Mouse (Mus musculus) stomach, adult 2 months (tissue): ENCODE results near the gene Ppfia3. TPM values are rescaled to one million over a fixed set of nuclear protein-coding genes. Genes with fewer than 3 reads are reported as not detected.

Source experiments
- polyA plus RNA-seq: library from polyadenylated mRNA; depleted of rRNA; stranded (reverse); fragments of >200 nt; gene quantifications from 2 replicates; pipeline ENCODE4 v1.2.3, GENCODE M21; 2012; rRNA removed

Ppfia3 gene
- polyA plus RNA-seq, result 14.7 and 20.9 TPM in 2 replicates

GRCm38 (mm10) chr7:45366652-45367019 lies at the start of gene Ppfia3:
TSS of gene Ppfia3 (minus strand) at chr7:45367019.

GRCm38 (mm10) chr7:45413113-45413863 lies 46.5 kb upstream of the Ppfia3 start, which contains the start of gene Ntf5:
TSS of gene Ntf5 (plus strand) at chr7:45413695.

GRCm38 (mm10) chr7:45405091-45406075 lies 38.6 kb upstream of the Ppfia3 start, which contains the start of gene Kcna7:
TSS of gene Kcna7 (plus strand) at chr7:45405653.

DNA sequence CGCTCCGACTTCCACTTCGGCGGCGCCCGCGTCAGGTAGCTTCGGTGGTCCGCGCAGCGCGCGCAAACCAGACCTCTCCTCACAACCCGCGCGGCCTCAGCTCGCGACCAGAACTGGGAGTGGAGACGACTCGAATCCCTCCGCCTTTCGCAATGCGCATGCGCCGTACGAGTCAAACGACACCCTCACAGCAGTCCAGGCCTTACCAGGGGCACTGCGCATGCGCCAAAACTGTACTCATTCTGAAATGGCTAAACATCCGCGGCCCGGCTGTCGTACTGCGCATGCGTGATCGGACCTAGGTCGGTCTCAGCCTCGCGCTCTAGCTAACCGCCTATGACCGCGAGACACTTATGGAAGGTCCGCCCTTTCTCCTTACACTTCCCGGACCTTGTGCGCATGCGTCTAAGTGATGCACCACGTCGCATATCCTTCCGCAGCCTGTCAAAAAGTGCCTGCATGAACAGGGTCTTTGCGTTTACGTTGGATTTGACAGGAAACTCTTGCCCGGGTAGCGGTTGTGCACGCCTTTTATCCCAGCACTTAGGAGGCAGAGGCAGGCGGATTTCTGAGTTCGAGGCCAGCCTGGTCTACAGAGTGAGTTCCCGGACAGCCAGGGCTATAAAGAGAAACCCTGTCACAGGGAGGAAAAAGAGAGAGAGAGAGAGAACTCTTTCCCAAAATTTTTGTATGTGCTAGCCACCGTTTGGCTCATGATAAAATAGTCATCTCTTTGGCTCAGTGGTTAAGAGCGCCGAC lies 28.9 kb upstream of the Ppfia3 start, which contains the start of gene Snrnp70:
Gene Snrnp70 (minus strand): TSS at position 165 of the 759 bp plus-strand sequence.

GRCm38 (mm10) chr7:45370475-45371311 lies 3.9 kb upstream of the Ppfia3 start, which contains the start of gene Lin7b:
TSS of gene Lin7b (minus strand) at chr7:45370583.

DNA sequence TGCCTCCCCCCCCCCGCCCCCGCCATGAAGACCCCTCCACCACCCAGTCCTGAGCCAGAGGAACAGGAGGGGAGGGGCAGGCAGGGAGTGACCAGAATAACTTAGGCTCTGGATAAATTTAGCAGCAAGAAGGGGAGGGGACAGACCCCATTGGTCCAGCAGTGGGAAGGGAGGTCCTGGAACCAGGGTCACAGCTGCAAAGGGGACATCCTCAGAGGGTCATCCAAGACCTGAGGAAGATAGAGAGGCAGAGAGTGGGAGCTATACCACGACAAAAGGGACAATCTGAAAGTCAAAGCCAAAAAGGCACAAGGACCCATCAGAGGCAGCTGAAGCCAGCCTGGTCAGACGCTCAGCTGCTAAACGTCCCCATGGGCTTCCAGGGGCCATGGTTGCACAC lies 31.8 kb downstream of the Ppfia3 start, which contains the start of gene Hrc:
Gene Hrc (plus strand): TSS at position 235 of the 400 bp plus-strand sequence.

DNA sequence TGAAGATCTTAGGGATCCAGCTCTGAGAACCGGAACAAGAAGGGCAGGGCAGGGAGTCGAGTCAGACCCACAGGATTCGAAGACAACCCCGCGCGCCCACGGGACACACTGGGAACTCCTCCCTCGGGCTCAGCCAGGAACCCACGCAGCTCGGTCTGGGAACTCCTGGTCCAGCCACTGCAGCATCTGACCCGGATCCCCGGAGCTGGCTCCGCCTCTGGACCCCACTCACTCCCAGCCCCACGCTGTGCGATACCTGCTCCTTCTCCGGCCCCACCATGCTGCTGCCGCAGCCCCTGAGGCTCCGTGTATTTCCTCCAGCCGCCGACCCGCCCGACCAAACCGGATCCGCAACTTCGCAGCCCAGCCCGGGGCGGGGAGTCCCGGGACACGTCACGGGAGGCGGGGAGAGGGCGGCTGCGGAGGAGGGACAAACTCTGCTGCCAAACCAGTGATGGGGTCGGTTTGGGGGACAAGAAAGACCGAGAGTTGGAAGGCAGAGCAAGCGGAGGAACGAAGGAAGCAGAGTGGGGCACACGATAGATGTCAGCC lies 33.3 kb downstream of the Ppfia3 start, which contains the start of gene Trpm4:
Gene Trpm4 (minus strand): TSS at position 350 of the 552 bp plus-strand sequence.

Other genes starting within 250 kb of the Ppfia3 start
- 64.2 and 69.2 TPM in 2 replicates for gene Rps11, start 242.6 kb downstream of the Ppfia3 start, polyA plus RNA-seq
- gene Rpl13a, start 238.3 kb downstream of the Ppfia3 start, polyA plus RNA-seq, result 383 and 516 TPM in 2 replicates
- gene Gm45713, start 230.8 kb downstream of the Ppfia3 start, polyA plus RNA-seq, result 0.29 TPM in 1 of 2 replicates, not detected in the other
- 13.0 and 17.0 TPM in 2 replicates for gene Flt3l, start 230.6 kb downstream of the Ppfia3 start, polyA plus RNA-seq
- 20.8 and 21.0 TPM in 2 replicates for gene Pih1d1, start 212.7 kb downstream of the Ppfia3 start, polyA plus RNA-seq
- gene Aldh16a1, start 212.4 kb downstream of the Ppfia3 start, polyA plus RNA-seq, result 28.8 and 40.0 TPM in 2 replicates
- 0.02 TPM in 1 of 2 replicates, not detected in the other for gene Slc17a7, start 203.1 kb downstream of the Ppfia3 start, polyA plus RNA-seq
- 0.05 TPM in 1 of 2 replicates, not detected in the other for gene Gfy, start 187.4 kb downstream of the Ppfia3 start, polyA plus RNA-seq
- gene Pth2, start 186.0 kb downstream of the Ppfia3 start, polyA plus RNA-seq, result not detected in 2 replicates
- gene Ccdc155, start 162.1 kb downstream of the Ppfia3 start, polyA plus RNA-seq, result 0.10 TPM in 1 of 2 replicates, not detected in the other
- gene Dkkl1, start 154.9 kb downstream of the Ppfia3 start, polyA plus RNA-seq, result 12.6 and 13.9 TPM in 2 replicates
- 10.2 and 10.8 TPM in 2 replicates for gene Tead2, start 151.3 kb downstream of the Ppfia3 start, polyA plus RNA-seq
- 6.6 and 13.4 TPM in 2 replicates for gene Cd37, start 127.9 kb downstream of the Ppfia3 start, polyA plus RNA-seq
- 0.04 TPM in 1 of 2 replicates, not detected in the other for gene Slc6a16, start 125.9 kb downstream of the Ppfia3 start, polyA plus RNA-seq
- not detected in 2 replicates for gene Slc6a21, start 89.5 kb downstream of the Ppfia3 start, polyA plus RNA-seq
- 50.9 and 54.1 TPM in 2 replicates for gene Trpm4, start 33.2 kb downstream of the Ppfia3 start, polyA plus RNA-seq
- 0.43 and 1.2 TPM in 2 replicates for gene Hrc, start 31.7 kb downstream of the Ppfia3 start, polyA plus RNA-seq
- gene Lin7b, start 3.6 kb upstream of the Ppfia3 start, polyA plus RNA-seq, result 3.8 and 4.1 TPM in 2 replicates
- 79.4 and 100 TPM in 2 replicates for gene Snrnp70, start 28.7 kb upstream of the Ppfia3 start, polyA plus RNA-seq
- gene Kcna7, start 38.6 kb upstream of the Ppfia3 start, polyA plus RNA-seq, result 1.2 and 1.9 TPM in 2 replicates
- 0.84 and 0.85 TPM in 2 replicates for gene Ntf5, start 46.7 kb upstream of the Ppfia3 start, polyA plus RNA-seq
- 0.16 and 0.27 TPM in 2 replicates for gene Lhb, start 53.8 kb upstream of the Ppfia3 start, polyA plus RNA-seq
- gene Gys1, start 67.8 kb upstream of the Ppfia3 start, polyA plus RNA-seq, result 22.4 and 23.8 TPM in 2 replicates
- 27.7 and 27.9 TPM in 2 replicates for gene Ruvbl2, start 71.1 kb upstream of the Ppfia3 start, polyA plus RNA-seq
- 4,280 and 5,118 TPM in 2 replicates for gene Ftl1, start 92.9 kb upstream of the Ppfia3 start, polyA plus RNA-seq
- gene Bax, start 99.9 kb upstream of the Ppfia3 start, polyA plus RNA-seq, result 72.5 and 92.5 TPM in 2 replicates
- 0.09 TPM in 1 of 2 replicates, not detected in the other for gene Tulp2, start 114.9 kb upstream of the Ppfia3 start, polyA plus RNA-seq
- not detected in 2 replicates for gene Gm45808, start 119.8 kb upstream of the Ppfia3 start, polyA plus RNA-seq
- 0.18 and 0.20 TPM in 2 replicates for gene Dhdh, start 121.8 kb upstream of the Ppfia3 start, polyA plus RNA-seq
- gene Nucb1, start 143.4 kb upstream of the Ppfia3 start, polyA plus RNA-seq, result 280 and 281 TPM in 2 replicates
- gene Ppp1r15a, start 159.2 kb upstream of the Ppfia3 start, polyA plus RNA-seq, result 19.7 and 42.6 TPM in 2 replicates
- gene Plekha4, start 159.3 kb upstream of the Ppfia3 start, polyA plus RNA-seq, result 5.0 and 10.4 TPM in 2 replicates
- 7.6 and 14.6 TPM in 2 replicates for gene Hsd17b14, start 187.9 kb upstream of the Ppfia3 start, polyA plus RNA-seq
- gene Bcat2, start 203.1 kb upstream of the Ppfia3 start, polyA plus RNA-seq, result 101 and 114 TPM in 2 replicates
- gene Fgf21, start 248.5 kb upstream of the Ppfia3 start, polyA plus RNA-seq, result 0.09 TPM in 1 of 2 replicates, not detected in the other